Mouse (Mus musculus) cortical plate, adult 2 months (tissue): ENCODE measurements around the gene Zfp605.

Experiments used
- CTCF ChIP-seq: fragments of 200-500 bp; IDR thresholded peaks from 2 replicates; pipeline ENCODE4 v1.5.1; 2011; ENCODE audit warnings: mild to moderate bottlenecking, control low read depth, low read length; ENCODE audit not compliant: insufficient read depth; ENCODE audit errors: extremely low read depth
- POLR2A ChIP-seq: fragments of 200-500 bp; IDR thresholded peaks from 2 replicates; pipeline ENCODE4 v1.6.1; 2011; ENCODE audit warnings: mild to moderate bottlenecking, low read length, control low read depth; ENCODE audit not compliant: insufficient read depth; ENCODE audit errors: extremely low read depth

- no peak for TF ChIP-seq CTCF
- TF ChIP-seq POLR2A, result no peak
Measured at GRCm38 (mm10) chr5:110103901-110104615, 5.8 kb upstream of the Zfp605 start.
